Mouse (Mus musculus): ENCODE measurements at regions not wholly inside any gene's neighbourhood (a gene's known extent, or its start where the extent isn't known, plus 50 kb on each side); places are given as distances from the start of the nearest gene placed in this dataset.

DNA sequence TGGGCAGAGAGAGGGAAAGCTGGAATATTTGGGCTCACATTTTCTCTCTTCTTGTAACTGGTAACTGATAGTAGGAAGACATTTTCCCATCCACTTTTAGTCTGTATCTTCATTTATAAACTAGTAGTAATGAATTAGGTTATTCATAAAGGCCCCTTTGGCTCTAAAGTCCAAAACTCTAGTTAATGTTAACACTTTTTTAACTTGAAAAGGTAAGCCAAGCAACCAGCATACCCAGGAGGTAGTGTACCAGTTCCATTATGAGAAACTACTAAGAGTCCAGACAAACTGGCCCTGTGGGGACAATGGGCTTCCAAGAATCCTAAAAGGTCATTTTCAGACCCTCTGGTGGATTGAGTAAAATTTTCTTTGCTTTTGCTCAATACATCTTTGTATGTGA lies 468.4 kb upstream of the Pappa start:
- Histone ChIP-seq H3K4me3 (ENCODE audit: low read depth, low read length) (no peak overlapping the region), H3K27ac (ENCODE audit: low read depth) (no peak overlapping the region), H3K9ac (replicated peaks; ENCODE audit: low read depth, low read length) (no peak overlapping the region), H3K9me3 (replicated peaks; ENCODE audit: control insufficient read depth, low read length) (no peaks in the 10 kb centered on the region), H3K4me1 (ENCODE audit: control insufficient read depth, insufficient read depth) (no peaks in the 10 kb centered on the region), H3K27me3 (ENCODE audit: control insufficient read depth, insufficient read depth, low read length) (no peaks in the 10 kb centered on the region), H3K4me2 (ENCODE audit: low read depth, low read length) (no peak overlapping the region), H3K36me3 (replicated peaks; ENCODE audit: control insufficient read depth, insufficient read depth, low read length) (no peaks in the 10 kb centered on the region)
- DNase-seq (ENCODE audit: low spot score), result no peak
- TF ChIP-seq CTCF (IDR thresholded peaks at IDR 0.05; ENCODE audit: low read depth), result no peak
- TF ChIP-seq EP300 (IDR thresholded peaks at IDR 0.05; ENCODE audit: low read depth), result no peak
- ATAC-seq (ENCODE audit: insufficient read depth, low read depth), result no peak

DNA sequence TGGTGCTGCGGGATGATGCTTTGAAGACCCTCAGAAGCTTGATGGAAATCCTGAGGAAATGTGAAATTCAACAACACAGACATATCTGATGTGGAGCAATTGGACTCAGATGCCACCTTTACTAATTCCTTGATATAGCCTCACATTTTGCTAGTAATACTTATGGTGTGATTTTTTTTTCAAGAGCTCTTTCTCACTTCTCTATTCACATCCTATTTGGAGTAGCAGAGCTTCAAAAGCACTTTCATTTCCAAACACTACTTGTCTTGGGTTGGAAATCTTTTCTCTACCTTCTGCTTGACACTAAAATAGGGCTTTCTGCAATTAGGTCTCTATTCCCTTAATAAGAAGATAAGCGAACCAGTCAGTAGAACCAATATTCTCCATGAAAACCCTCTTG lies 460.3 kb upstream of the Pappa start:
- TF ChIP-seq EP300 (IDR thresholded peaks at IDR 0.05; ENCODE audit: low read depth) (no peak), CTCF (IDR thresholded peaks at IDR 0.05; ENCODE audit: low read depth) (no peak)
- 59% methylated on average over 2 of the region's 2 CpGs for WGBS
- H3K4me2 ChIP-seq (ENCODE audit: low read depth, low read length), result no peak overlapping the region
- no peaks in the 10 kb centered on the region for H3K4me1 ChIP-seq (ENCODE audit: control insufficient read depth, insufficient read depth)
- DNase-seq (ENCODE audit: low spot score), result no peak
- no peak overlapping the region for H3K9ac ChIP-seq (replicated peaks; ENCODE audit: low read depth, low read length)
- no peak overlapping the region for H3K4me3 ChIP-seq (ENCODE audit: low read depth, low read length)
- no peaks in the 10 kb centered on the region for H3K36me3 ChIP-seq (replicated peaks; ENCODE audit: control insufficient read depth, insufficient read depth, low read length)
- no peaks in the 10 kb centered on the region for H3K27me3 ChIP-seq (ENCODE audit: control insufficient read depth, insufficient read depth, low read length)
- no peak overlapping the region for H3K27ac ChIP-seq (ENCODE audit: low read depth)
- ATAC-seq (ENCODE audit: insufficient read depth, low read depth), result no peak
- H3K9me3 ChIP-seq (replicated peaks; ENCODE audit: control insufficient read depth, low read length), result no peaks in the 10 kb centered on the region

GRCm38 (mm10) chr4:64667998-64668397 lies 456.0 kb upstream of the Pappa start:
- no peaks in the 10 kb centered on the region for H3K27me3 ChIP-seq (ENCODE audit: control insufficient read depth, insufficient read depth, low read length)
- no peak overlapping the region for H3K4me2 ChIP-seq (ENCODE audit: low read depth, low read length)
- H3K4me3 ChIP-seq (ENCODE audit: low read depth, low read length), result no peak overlapping the region
- H3K9me3 ChIP-seq (replicated peaks; ENCODE audit: control insufficient read depth, low read length), result no peaks in the 10 kb centered on the region
- 62% methylated on average over 3 of the region's 3 CpGs for WGBS
- no peaks in the 10 kb centered on the region for H3K4me1 ChIP-seq (ENCODE audit: control insufficient read depth, insufficient read depth)
- no peak for DNase-seq (ENCODE audit: low spot score)
- no peaks in the 10 kb centered on the region for H3K36me3 ChIP-seq (replicated peaks; ENCODE audit: control insufficient read depth, insufficient read depth, low read length)
- no peak for TF ChIP-seq EP300 (IDR thresholded peaks at IDR 0.05; ENCODE audit: low read depth)
- no peak for TF ChIP-seq CTCF (IDR thresholded peaks at IDR 0.05; ENCODE audit: low read depth)
- no peak for ATAC-seq (ENCODE audit: insufficient read depth, low read depth)
- H3K27ac ChIP-seq (ENCODE audit: low read depth), result no peak overlapping the region
- no peak overlapping the region for H3K9ac ChIP-seq (replicated peaks; ENCODE audit: low read depth, low read length)

DNA sequence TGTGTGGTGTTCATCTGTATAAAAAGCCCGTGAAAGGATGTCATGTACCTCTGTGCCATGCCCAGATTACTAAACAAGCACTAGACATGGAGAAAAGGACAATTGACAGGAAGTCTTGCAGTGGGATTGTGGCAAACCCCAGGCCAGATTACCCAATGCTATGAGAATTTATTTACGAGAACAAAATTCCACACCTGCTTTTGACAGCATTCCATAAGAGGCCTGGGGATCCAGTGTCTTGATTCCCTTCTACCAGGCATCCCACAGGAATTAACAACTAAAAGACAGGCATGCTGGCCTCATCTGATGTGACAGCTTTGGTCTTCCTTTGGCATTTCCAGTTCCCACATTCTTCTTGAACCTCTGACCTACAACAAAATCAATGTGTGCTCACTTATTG lies 454.3 kb upstream of the Pappa start:
- no peak overlapping the region for H3K4me3 ChIP-seq (ENCODE audit: low read depth, low read length)
- DNase-seq (ENCODE audit: low spot score) (no peak), ATAC-seq (ENCODE audit: insufficient read depth, low read depth) (no peak)
- no peaks in the 10 kb centered on the region for H3K36me3 ChIP-seq (replicated peaks; ENCODE audit: control insufficient read depth, insufficient read depth, low read length)
- 49% methylated on average over 2 of the region's 2 CpGs for WGBS
- H3K9ac ChIP-seq (replicated peaks; ENCODE audit: low read depth, low read length), result no peak overlapping the region
- H3K27ac ChIP-seq (ENCODE audit: low read depth), result no peak overlapping the region
- TF ChIP-seq EP300 (IDR thresholded peaks at IDR 0.05; ENCODE audit: low read depth), result no peak
- TF ChIP-seq CTCF (IDR thresholded peaks at IDR 0.05; ENCODE audit: low read depth), result no peak
- H3K4me1 ChIP-seq (ENCODE audit: control insufficient read depth, insufficient read depth), result no peaks in the 10 kb centered on the region
- H3K27me3 ChIP-seq (ENCODE audit: control insufficient read depth, insufficient read depth, low read length), result no peaks in the 10 kb centered on the region
- no peak overlapping the region for H3K4me2 ChIP-seq (ENCODE audit: low read depth, low read length)
- no peaks in the 10 kb centered on the region for H3K9me3 ChIP-seq (replicated peaks; ENCODE audit: control insufficient read depth, low read length)

DNA sequence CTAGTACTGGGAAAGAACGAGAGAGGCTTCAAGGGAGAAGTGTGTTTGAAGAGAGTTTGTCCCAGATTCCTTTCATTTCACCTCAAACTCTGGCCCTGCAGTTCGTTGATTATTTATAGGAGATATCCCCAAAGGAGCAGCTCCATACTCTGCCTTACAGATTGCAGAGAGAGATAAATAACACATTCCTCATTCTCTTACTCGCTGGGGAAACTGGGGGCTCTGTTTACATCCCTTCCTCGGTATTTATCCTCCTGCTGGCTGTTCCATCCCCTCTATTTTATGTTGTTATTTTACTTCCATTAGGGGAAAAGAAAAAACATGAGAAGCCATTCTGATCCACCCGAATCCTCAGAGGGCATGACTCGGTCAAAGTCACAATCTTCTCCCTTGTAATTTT lies 447.5 kb upstream of the Pappa start:
- Histone ChIP-seq H3K9ac (replicated peaks; ENCODE audit: low read depth, low read length) (no peak overlapping the region), H3K4me1 (ENCODE audit: control insufficient read depth, insufficient read depth) (no peaks in the 10 kb centered on the region), H3K4me2 (ENCODE audit: low read depth, low read length) (no peak overlapping the region), H3K27ac (ENCODE audit: low read depth) (no peak overlapping the region), H3K27me3 (ENCODE audit: control insufficient read depth, insufficient read depth, low read length) (no peaks in the 10 kb centered on the region), H3K9me3 (replicated peaks; ENCODE audit: control insufficient read depth, low read length) (no peaks in the 10 kb centered on the region), H3K4me3 (ENCODE audit: low read depth, low read length) (no peak overlapping the region), H3K36me3 (replicated peaks; ENCODE audit: control insufficient read depth, insufficient read depth, low read length) (no peaks in the 10 kb centered on the region)
- DNase-seq (ENCODE audit: low spot score) (no peak), ATAC-seq (ENCODE audit: insufficient read depth, low read depth) (no peak)
- 48% methylated on average over 6 of the region's 6 CpGs for WGBS
- no peak for TF ChIP-seq CTCF (IDR thresholded peaks at IDR 0.05; ENCODE audit: low read depth)
- no peak for TF ChIP-seq EP300 (IDR thresholded peaks at IDR 0.05; ENCODE audit: low read depth)

DNA sequence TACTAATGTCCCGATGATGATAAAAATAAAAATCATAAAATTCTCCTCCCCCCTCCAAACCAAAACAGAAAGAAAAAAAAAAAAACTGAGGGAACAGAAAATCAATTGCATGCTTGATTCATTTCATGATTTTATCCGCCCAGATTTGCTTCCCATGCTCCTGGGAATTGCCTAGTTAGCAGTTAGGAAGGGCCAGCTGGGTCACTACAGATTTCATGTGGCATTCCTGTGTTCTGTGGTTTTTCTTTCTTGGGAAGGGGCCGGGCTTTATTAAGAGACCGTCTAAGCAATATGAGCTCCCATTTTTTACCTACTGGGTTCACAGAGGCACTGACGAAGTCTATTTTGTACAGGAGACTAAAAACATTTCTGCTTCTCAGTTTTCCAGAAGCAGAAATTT lies 447.1 kb upstream of the Pappa start:
- H3K4me3 ChIP-seq (ENCODE audit: low read depth, low read length), result no peak overlapping the region
- H3K9ac ChIP-seq (replicated peaks; ENCODE audit: low read depth, low read length), result no peak overlapping the region
- H3K9me3 ChIP-seq (replicated peaks; ENCODE audit: control insufficient read depth, low read length), result no peaks in the 10 kb centered on the region
- no peaks in the 10 kb centered on the region for H3K36me3 ChIP-seq (replicated peaks; ENCODE audit: control insufficient read depth, insufficient read depth, low read length)
- H3K27me3 ChIP-seq (ENCODE audit: control insufficient read depth, insufficient read depth, low read length), result no peaks in the 10 kb centered on the region
- no peaks in the 10 kb centered on the region for H3K4me1 ChIP-seq (ENCODE audit: control insufficient read depth, insufficient read depth)
- no peak for ATAC-seq (ENCODE audit: insufficient read depth, low read depth)
- 72% methylated on average over 5 of the region's 5 CpGs for WGBS
- no peak overlapping the region for H3K27ac ChIP-seq (ENCODE audit: low read depth)
- DNase-seq (ENCODE audit: low spot score), result no peak
- TF ChIP-seq EP300 (IDR thresholded peaks at IDR 0.05; ENCODE audit: low read depth), result no peak
- H3K4me2 ChIP-seq (ENCODE audit: low read depth, low read length), result no peak overlapping the region
